Mouse (Mus musculus) limb, embryonic 13.5 days (tissue): ENCODE measurements around the gene Foxc2. TPM values are rescaled to one million over a fixed set of nuclear protein-coding genes. Genes with fewer than 3 reads are reported as not detected.

Experiments used
- ATAC-seq: fragments of 200-750 bp; cut with Nextera tagmentation; 2 replicates; pipeline ENCODE4 v1.8.0; 2017; ENCODE audit warnings: low read depth, moderate number of reproducible peaks, moderate TSS enrichment; ENCODE audit not compliant: low FRiP score
- H3K27ac ChIP-seq: fragments of 300-500 bp; sonication (generic); 2 replicates; pipeline ENCODE4 v1.5.1; 2015; ENCODE audit warnings: inconsistent platforms, mild to moderate bottlenecking, moderate library complexity
- H3K27me3 ChIP-seq: fragments of 300-500 bp; sonication (generic); 2 replicates; pipeline ENCODE4 v1.6.1; 2015; ENCODE audit warnings: mild to moderate bottlenecking, inconsistent platforms
- H3K36me3 ChIP-seq: fragments of 300-500 bp; sonication (generic); 2 replicates; pipeline ENCODE4 v1.6.1; 2015; ENCODE audit warnings: inconsistent platforms, mild to moderate bottlenecking, moderate library complexity
- H3K4me1 ChIP-seq: fragments of 300-500 bp; sonication (generic); 2 replicates; pipeline ENCODE4 v1.6.1; 2015; ENCODE audit warnings: inconsistent platforms
- H3K4me2 ChIP-seq: fragments of 300-500 bp; sonication (generic); replicated peaks from 2 replicates; pipeline ENCODE4 v1.6.1; 2015; ENCODE audit warnings: inconsistent platforms, mild to moderate bottlenecking, moderate library complexity
- H3K4me3 ChIP-seq: fragments of 300-500 bp; sonication (generic); 2 replicates; pipeline ENCODE4 v1.5.1; 2015; ENCODE audit warnings: moderate library complexity, mild to moderate bottlenecking, inconsistent platforms
- H3K9ac ChIP-seq: fragments of 300-500 bp; sonication (generic); 2 replicates; pipeline ENCODE4 v1.6.1; 2015; ENCODE audit warnings: mild to moderate bottlenecking, inconsistent platforms
- H3K9me3 ChIP-seq: fragments of 300-500 bp; sonication (generic); 2 replicates; pipeline ENCODE4 v1.6.1; 2016; ENCODE audit warnings: inconsistent platforms
- WGBS: fragments of 180-500 bp; shearing (Covaris S2); methylation state at CpG from one replicate; pipeline ENCODE4 v1.1.7; 2015; 5-methylcytosine and 5-hydroxymethylcytosine counted together
- polyA plus RNA-seq: library from polyadenylated mRNA; unstranded; fragments of >200 nt; fragmentation: Nextera tagmentation; extraction: Ambion mirVana; gene quantifications from 2 replicates; pipeline ENCODE4 v1.2.1, GENCODE M21; 2015

Foxc2 gene
- polyA plus RNA-seq, 1 experiment from 2014 or later = 7.5 TPM

DNA sequence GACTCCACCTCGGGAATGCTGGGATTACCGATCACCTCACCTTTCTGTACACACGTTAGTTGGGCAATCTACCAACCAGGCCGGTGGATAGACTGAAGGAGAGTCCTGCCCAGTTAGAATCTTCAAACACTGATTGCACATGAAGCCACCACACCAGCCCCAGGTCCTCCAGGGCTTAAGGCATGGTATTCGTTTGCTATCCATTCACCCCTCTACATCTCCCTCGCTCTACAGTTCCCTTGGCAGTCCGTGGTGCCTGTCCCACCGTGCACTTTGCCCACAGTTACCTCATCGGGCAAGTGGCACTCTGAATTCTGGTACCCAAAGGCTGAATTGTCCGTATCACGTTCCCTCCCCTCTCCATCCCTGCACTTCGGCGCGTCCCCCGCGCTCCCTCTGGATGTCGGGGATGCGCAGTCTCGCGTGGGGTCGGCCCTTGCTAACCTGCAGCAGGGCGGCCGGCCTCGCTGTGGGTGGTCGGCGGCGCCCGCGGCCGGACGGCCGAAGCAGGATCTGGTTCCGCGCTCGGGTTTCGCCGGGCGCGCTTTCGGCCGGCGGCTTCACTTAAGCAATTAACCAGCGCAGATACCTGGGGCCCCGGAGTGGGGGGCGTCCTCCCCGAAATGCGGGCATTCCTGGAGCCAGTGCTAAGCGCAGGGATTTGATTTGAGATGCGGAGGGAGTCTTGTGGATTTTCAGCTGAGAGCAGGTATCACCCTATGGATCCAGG is 35.4 kb upstream of the Foxc2 start:
- under 1% methylated on average over 49 of the region's 49 CpGs for WGBS
- Histone ChIP-seq H3K4me3 (peak overlapping the region; percentile 13; the same call in 1 of the 2 replicates), H3K9me3 (no peaks in the 10 kb centered on the region; the same call in 1 of the 2 replicates), H3K9ac (no peak overlapping the region), H3K36me3 (no peaks in the 10 kb centered on the region), H3K27me3 (peaks cover 99% of the 10 kb centered on the region), H3K4me1 (peaks cover 36% of the 10 kb centered on the region), H3K27ac (no peak overlapping the region), H3K4me2 (0 out of 2 replicates have a peak overlapping the region, but pooled peaks have one; percentile 28)
- ATAC-seq = no peak

DNA sequence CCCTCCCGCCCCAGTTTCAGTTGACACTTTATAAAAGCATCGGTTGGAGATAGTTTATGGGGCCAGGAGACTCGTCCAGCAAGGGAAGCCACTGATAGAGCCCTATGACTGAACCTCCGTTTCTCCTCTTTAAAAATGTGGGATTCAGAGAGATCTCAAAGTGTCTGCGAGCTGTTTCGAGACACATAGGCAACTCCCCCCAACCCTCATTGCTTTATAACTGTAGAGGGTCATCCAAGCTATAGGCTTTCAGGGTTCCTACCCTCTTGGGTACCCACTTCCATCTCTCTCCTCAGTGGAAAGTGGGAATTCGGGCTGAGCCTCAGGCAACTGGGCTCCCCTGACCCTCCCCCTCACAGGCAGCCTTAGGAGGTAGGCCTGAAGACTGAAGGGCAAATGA is 34.6 kb upstream of the Foxc2 start:
- H3K27me3 ChIP-seq = peaks cover 99% of the 10 kb centered on the region
- no peaks in the 10 kb centered on the region for H3K9me3 ChIP-seq
- WGBS = 3% methylated on average over 7 of the region's 7 CpGs
- H3K4me3 ChIP-seq = no peak overlapping the region
- H3K27ac ChIP-seq = no peak overlapping the region
- no peak for ATAC-seq
- no peak overlapping the region for H3K9ac ChIP-seq
- H3K4me1 ChIP-seq = peaks cover 36% of the 10 kb centered on the region
- H3K4me2 ChIP-seq = no peak overlapping the region
- H3K36me3 ChIP-seq = no peaks in the 10 kb centered on the region

DNA sequence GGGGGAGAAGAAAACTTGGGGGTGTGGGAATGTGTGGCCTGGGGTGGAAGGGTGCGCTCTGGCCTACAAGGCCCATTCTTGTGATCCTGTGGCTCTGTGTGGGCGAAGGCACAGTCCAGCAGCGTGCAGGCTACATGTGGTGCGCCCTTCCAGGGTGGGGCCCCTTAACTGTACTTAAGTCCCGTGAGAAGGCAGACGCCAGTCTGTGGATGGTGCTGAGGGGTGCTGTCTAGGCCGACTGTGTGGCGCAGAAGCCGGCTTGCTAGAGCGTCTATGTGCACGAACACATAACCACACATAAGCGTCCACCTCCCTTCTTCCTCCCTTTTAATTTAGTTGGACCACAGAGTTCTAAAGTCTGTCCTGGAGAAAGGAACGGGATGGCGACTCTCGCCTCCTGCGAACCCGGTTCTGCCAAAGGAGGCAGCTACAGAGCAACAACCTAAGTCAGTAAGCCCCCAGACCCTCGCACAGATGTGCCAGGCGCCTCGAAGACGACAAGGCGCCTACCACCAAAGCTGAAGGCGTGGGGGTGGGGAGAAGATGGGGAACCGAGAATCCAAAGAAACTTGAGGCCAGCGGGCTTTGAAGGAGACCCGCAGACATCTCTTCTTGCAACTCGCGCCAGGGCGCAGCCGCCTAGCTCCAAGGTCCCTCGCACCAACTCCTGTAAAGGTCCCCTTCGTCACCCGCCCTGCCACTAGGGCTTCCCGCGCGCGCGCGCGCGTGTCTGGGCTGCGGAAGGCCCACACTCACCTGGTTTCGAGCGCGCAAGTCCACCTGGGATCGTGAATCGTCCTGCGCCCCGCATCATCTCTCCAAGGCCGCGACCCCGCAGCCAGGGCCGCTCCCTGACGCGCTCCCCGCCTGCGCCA is 33.5 kb upstream of the Foxc2 start:
- Histone ChIP-seq H3K4me2 (peak overlapping the region; percentile 99), H3K27me3 (peaks cover 99% of the 10 kb centered on the region), H3K4me1 (peaks cover 36% of the 10 kb centered on the region), H3K9me3 (no peaks in the 10 kb centered on the region), H3K4me3 (peak overlapping the region; percentile 56), H3K9ac (no peak overlapping the region), H3K27ac (no peak overlapping the region), H3K36me3 (no peaks in the 10 kb centered on the region)
- ATAC-seq = no peak
- WGBS = 1% methylated on average over 57 of the region's 57 CpGs

DNA sequence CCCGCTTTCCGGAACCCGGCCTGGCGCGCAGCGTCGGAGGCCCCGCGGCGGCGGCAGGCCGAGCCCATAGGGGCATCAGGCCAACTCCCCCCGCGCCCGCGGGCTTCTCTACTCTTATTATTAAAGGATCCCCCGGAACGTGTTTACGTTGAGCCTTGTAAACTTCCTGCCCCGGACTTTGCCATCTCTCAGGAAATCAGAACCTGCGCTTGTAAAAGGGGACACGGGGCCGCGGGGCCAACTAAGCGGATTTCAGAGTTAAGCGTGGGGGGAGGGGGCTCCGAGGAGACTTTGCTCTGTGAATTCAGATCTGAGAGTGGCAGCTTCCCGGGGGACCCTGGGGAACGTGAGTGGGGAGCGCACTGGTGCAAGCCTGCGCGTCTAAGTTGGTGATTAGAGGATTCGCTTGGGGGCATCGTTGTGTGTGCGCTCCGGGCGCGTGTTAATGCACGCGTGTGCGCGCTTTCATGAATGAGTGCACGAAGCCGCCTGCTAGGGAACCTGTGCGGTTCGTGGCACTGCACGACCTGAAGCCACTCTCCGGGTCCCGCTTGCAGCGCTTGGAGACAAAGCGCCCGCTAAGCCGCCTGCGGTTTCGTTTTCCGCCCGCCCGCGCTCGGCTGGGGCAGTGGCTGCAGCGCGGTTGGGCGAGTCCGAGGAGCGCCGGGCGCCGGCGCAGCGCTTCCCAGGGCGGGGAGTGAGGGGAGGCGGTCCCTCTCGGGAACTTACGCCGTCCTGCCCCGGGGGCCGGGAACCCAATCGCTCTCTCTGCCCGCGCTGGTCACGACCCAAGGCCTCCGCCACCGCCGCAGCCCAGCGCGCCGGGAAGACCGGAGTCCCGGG is 32.7 kb upstream of the Foxc2 start:
- H3K36me3 ChIP-seq = no peaks in the 10 kb centered on the region
- H3K4me1 ChIP-seq = peaks cover 36% of the 10 kb centered on the region
- H3K4me2 ChIP-seq = peak overlapping the region; percentile 99
- H3K27me3 ChIP-seq = peaks cover 99% of the 10 kb centered on the region
- no peaks in the 10 kb centered on the region for H3K9me3 ChIP-seq
- ATAC-seq = peak; percentile 31; the same call in 1 of the 2 replicates
- WGBS = under 1% methylated on average over 89 of the region's 89 CpGs
- H3K4me3 ChIP-seq = peak overlapping the region; percentile 56
- peak overlapping the region; percentile 54 for H3K9ac ChIP-seq
- no peak overlapping the region for H3K27ac ChIP-seq

DNA sequence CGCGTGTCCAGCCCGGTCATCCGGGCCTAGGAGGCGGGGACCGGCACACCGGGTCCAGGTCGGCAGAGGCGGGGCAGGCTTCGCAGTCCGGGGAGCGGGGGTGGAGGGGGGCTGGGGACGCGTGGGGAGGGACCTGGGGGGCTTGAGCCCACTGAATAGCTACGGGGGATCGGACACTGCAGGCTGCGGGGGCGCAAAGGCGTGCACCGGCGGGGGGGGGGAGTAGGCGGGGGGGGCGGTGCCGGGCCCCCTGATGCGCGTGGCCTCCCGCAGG is 32.1 kb upstream of the Foxc2 start:
- Histone ChIP-seq H3K4me1 (peaks cover 36% of the 10 kb centered on the region), H3K4me3 (peak overlapping the region; percentile 56), H3K27ac (no peak overlapping the region), H3K36me3 (no peaks in the 10 kb centered on the region), H3K27me3 (peaks cover 99% of the 10 kb centered on the region), H3K4me2 (peak overlapping the region; percentile 99), H3K9me3 (no peaks in the 10 kb centered on the region), H3K9ac (peak overlapping the region; percentile 63)
- 2% methylated on average over 13 of the region's 27 CpGs for WGBS
- no peak for ATAC-seq

DNA sequence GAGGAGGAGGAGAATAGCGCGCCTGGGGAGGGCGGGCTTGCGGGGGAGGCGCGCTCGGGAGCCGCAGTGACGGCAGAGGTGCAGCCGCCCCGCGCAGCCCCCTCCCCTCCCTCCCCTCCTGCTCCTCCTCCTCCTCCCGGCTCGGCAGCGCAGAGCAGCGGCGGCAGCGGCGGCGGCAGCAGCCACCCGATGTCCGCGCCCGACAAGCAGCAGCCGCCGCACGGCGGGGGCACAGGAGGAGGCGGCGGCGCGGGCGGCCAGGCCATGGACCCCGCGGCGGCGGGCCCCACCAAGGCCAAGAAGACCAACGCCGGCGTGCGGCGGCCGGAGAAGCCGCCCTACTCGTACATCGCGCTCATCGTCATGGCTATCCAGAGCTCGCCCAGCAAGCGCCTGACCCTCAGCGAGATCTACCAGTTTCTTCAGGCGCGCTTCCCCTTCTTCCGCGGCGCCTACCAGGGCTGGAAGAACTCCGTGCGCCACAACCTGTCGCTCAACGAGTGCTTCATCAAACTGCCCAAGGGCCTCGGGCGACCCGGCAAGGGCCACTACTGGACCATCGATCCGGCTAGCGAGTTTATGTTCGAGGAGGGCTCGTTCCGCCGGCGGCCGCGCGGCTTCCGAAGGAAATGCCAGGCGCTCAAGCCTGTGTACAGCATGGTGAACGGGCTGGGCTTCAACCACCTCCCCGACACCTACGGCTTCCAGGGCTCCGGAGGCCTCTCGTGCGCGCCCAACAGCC is 31.6 kb upstream of the Foxc2 start, which contains the start of gene Foxf1:
Gene Foxf1 (plus strand): TSS at position 177 of the 742 bp plus-strand sequence.
- peaks cover 40% of the 10 kb centered on the region for H3K4me1 ChIP-seq
- H3K4me3 ChIP-seq = peak within 1 kb of the TSS; percentile 56
- no peaks in the 10 kb centered on the region for H3K36me3 ChIP-seq
- ATAC-seq = peak; percentile 9; the same call in 1 of the 2 replicates
- peak within 1 kb of the TSS; percentile 99 for H3K4me2 ChIP-seq
- peaks cover 99% of the 10 kb centered on the region for H3K27me3 ChIP-seq
- H3K27ac ChIP-seq = no peak within 1 kb of the TSS
- WGBS = under 1% methylated on average over 48 of the region's 83 CpGs
- peak within 1 kb of the TSS; percentile 63 for H3K9ac ChIP-seq
- no peaks in the 10 kb centered on the region for H3K9me3 ChIP-seq

DNA sequence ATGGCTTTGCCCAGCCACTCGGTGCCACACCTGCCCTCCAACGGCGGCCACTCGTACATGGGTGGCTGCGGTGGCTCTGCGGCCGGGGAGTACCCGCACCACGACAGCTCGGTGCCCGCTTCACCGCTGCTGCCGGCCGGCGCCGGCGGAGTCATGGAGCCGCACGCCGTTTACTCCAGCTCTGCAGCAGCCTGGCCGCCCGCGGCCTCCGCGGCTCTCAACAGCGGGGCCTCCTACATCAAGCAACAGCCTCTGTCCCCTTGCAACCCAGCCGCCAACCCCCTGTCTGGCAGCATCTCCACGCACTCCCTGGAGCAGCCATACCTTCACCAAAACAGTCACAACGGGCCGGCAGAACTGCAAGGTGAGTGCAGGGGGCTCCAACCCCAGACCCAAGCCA is 31.0 kb upstream of the Foxc2 start:
- no peak for ATAC-seq
- H3K36me3 ChIP-seq = no peaks in the 10 kb centered on the region
- peaks cover 42% of the 10 kb centered on the region for H3K4me1 ChIP-seq
- H3K4me2 ChIP-seq = peak overlapping the region; percentile 99
- no peak overlapping the region for H3K27ac ChIP-seq
- no peak overlapping the region; the same call in 1 of the 2 replicates for H3K9ac ChIP-seq
- peak overlapping the region; percentile 56 for H3K4me3 ChIP-seq
- H3K9me3 ChIP-seq = no peaks in the 10 kb centered on the region
- WGBS = 1% methylated on average over 26 of the region's 30 CpGs
- peaks cover 99% of the 10 kb centered on the region for H3K27me3 ChIP-seq

DNA sequence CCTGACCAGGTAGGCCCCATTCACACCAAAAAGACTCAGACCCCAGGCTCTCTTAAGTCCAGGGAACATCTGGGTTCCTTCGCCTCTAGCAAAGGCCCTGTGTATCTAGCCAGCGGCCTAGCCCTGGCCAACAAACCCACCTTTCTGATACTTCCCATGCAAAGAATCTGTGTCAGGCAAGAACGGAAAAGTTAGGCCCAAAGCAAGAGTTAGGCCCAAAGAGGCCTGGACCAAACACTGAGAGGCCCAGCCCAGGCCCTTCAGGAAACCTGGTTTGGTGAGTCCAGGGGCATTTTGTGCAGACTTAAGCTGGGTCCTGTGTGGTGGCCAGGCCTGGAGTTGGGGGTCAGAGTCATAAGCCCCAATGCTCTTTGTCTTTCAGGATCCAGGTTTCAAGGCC is 30.4 kb upstream of the Foxc2 start:
- Histone ChIP-seq H3K4me3 (no peak overlapping the region), H3K4me2 (no peak overlapping the region), H3K27ac (no peak overlapping the region), H3K9me3 (no peaks in the 10 kb centered on the region), H3K36me3 (no peaks in the 10 kb centered on the region), H3K9ac (no peak overlapping the region), H3K4me1 (peaks cover 39% of the 10 kb centered on the region), H3K27me3 (peaks cover 99% of the 10 kb centered on the region)
- no peak for ATAC-seq
- 50% methylated on average over 3 of the region's 3 CpGs for WGBS

DNA sequence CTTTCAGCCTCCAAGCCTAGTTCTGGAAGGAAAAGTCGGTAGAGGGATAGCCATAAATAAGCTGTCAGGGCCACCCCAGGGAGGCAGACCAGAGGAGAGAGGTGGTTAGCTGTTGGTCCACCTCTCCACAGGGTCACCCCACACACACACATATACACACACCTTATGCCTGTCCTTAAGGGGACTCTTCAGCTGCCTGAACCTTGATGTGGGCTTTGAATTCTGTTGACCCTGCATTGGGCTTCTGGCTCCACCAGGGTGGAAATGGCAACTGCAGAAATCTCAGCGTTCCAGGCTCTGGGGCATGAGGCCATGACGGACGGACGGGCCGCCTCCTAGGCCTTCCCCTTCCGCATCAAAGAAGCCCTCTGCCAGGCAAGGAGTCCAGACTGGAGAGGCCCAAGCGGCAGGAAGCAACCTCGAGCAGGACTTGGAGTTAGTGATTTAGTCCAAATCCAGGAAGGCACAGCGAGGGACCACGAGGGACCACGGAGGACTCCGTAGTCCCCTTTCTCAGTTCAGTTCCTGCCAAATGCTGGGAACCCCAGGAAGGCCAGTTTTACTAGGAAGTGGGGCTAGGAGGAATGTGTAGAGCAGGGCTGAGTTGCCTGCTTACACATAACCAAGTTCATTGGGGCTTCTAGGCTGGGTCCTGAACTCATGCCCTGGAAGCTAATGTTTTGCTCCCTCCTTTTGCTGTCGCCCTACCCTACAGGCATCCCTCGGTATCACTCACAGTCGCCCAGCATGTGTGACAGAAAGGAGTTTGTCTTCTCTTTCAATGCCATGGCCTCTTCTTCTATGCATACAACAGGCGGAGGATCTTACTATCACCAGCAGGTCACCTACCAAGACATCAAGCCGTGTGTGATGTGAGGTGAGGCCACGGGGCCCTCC is 29.7 kb upstream of the Foxc2 start:
- 24% methylated on average over 19 of the region's 19 CpGs for WGBS
- Histone ChIP-seq H3K9ac (no peak overlapping the region), H3K27ac (no peak overlapping the region), H3K4me1 (peaks cover 33% of the 10 kb centered on the region), H3K36me3 (no peaks in the 10 kb centered on the region), H3K4me3 (no peak overlapping the region), H3K4me2 (no peak overlapping the region), H3K9me3 (no peaks in the 10 kb centered on the region), H3K27me3 (peaks cover 99% of the 10 kb centered on the region)
- ATAC-seq = no peak

DNA sequence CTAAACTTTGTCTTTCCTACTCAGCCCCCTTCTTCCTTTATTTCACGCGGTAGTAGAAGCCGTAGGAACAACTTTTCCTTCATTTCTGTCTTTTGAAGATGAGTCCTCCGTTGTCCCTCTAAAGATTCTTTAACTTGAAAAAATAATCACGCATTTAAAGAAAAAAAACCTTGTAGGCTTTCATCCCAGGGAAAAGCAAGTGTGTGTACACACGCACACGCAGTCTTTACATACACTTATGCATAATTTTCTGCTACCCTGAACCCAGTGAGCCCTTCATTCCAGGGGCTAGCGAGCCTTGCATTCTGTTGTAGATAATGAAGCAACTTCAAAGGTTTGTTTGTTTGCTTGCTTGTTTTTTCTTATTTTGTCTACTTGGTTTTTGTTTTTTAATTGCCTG is 27.7 kb upstream of the Foxc2 start:
- no peaks in the 10 kb centered on the region for H3K9me3 ChIP-seq
- H3K27me3 ChIP-seq = peaks cover 99% of the 10 kb centered on the region
- H3K4me2 ChIP-seq = no peak overlapping the region
- no peaks in the 10 kb centered on the region for H3K36me3 ChIP-seq
- H3K4me3 ChIP-seq = no peak overlapping the region
- no peak overlapping the region for H3K9ac ChIP-seq
- ATAC-seq = no peak
- 5% methylated on average over 8 of the region's 8 CpGs for WGBS
- H3K27ac ChIP-seq = no peak overlapping the region
- peaks cover 24% of the 10 kb centered on the region for H3K4me1 ChIP-seq
